Mouse (Mus musculus) ES-Bruce4 (cell line): ENCODE results near the gene Ank3. TPM values are rescaled to one million over a fixed set of nuclear protein-coding genes. Genes with fewer than 3 reads are reported as not detected.

Source experiments
- H3K27ac ChIP-seq: 2 replicates; pipeline ENCODE4 v1.5.1; 2012; ENCODE audit warnings: low read length, inconsistent platforms; ENCODE audit not compliant: insufficient read depth
- H3K27me3 ChIP-seq: 2 replicates; pipeline ENCODE4 v1.6.1; 2012; ENCODE audit warnings: mild to moderate bottlenecking, low read length, inconsistent platforms; ENCODE audit not compliant: control insufficient read depth, poor library complexity, insufficient read depth, severe bottlenecking
- H3K36me3 ChIP-seq: 2 replicates; pipeline ENCODE4 v1.6.1; 2012; ENCODE audit warnings: inconsistent platforms, mild to moderate bottlenecking, low read length, moderate library complexity; ENCODE audit not compliant: control insufficient read depth, poor library complexity, insufficient read depth, severe bottlenecking
- H3K4me1 ChIP-seq: one replicate; pipeline ENCODE4 v1.8.1; 2011; ENCODE audit warnings: low read length; ENCODE audit not compliant: control insufficient read depth, insufficient read depth
- H3K4me3 ChIP-seq: 2 replicates; pipeline ENCODE4 v1.5.1; 2011; ENCODE audit warnings: low read depth, mild to moderate bottlenecking, low read length
- H3K9ac ChIP-seq: 2 replicates; pipeline ENCODE4 v1.6.1; 2012; ENCODE audit warnings: low read depth, mild to moderate bottlenecking, inconsistent platforms; ENCODE audit not compliant: poor library complexity, severe bottlenecking
- H3K9me3 ChIP-seq: replicated peaks from 2 replicates; pipeline ENCODE4 v1.6.1; 2012; ENCODE audit warnings: mild to moderate bottlenecking, low read length, inconsistent platforms; ENCODE audit not compliant: control insufficient read depth, poor library complexity, insufficient read depth, severe bottlenecking
- CTCF ChIP-seq: IDR thresholded peaks from one replicate; pipeline ENCODE4 v1.8.1; 2011; ENCODE audit warnings: low read depth, low read length
- EP300 ChIP-seq: IDR thresholded peaks from 2 replicates; pipeline ENCODE4 v1.6.1; 2011; ENCODE audit warnings: low read depth, low read length; ENCODE audit not compliant: insufficient read depth
- POLR2A ChIP-seq: IDR thresholded peaks from one replicate; pipeline ENCODE4 v1.8.1; 2011; ENCODE audit warnings: low read length; ENCODE audit not compliant: insufficient read depth
- polyA plus RNA-seq: library from polyadenylated mRNA; stranded (reverse); fragments of >200 nt; gene quantifications from 2 replicates; pipeline ENCODE4 v1.2.4, GENCODE M21; 2011; ENCODE audit warnings: low read depth; ENCODE audit not compliant: missing spikeins, insufficient read depth, insufficient read length

The Ank3 gene
- polyA plus RNA-seq, 1 experiment: 61.0 TPM

DNA sequence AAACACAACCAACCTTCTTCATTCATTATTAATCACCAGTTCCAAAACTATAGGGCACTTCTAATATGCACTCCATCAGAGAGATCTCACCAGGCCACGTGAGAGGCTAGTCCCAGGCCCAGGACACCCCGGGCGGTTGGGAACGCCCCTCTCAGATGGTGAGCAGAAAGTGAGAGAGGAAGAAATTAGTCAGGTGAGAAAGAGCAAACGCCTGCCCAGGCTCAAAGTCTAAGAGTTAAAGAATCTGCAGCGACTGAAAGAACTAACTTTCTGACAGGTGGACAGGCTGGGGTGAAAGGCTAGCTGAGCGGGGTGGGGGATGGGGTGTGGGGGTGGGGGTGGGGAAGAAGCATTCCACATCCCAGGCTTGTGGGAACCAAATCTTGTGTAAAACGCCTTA is 525.2 kb downstream of the Ank3 start:
- H3K9ac ChIP-seq: peak overlapping the region; percentile 59; the same call in 1 of the 2 replicates
- H3K36me3 ChIP-seq: no peaks in the 10 kb centered on the region
- peak overlapping the region; percentile 45 for H3K4me3 ChIP-seq
- peak overlapping the region; percentile 51; the same call in 1 of the 2 replicates for H3K27ac ChIP-seq
- no peaks in the 10 kb centered on the region for H3K9me3 ChIP-seq
- no peaks in the 10 kb centered on the region for H3K27me3 ChIP-seq
- no peak for TF ChIP-seq EP300
- TF ChIP-seq CTCF: no peak
- TF ChIP-seq POLR2A: no peak
- peaks cover 3% of the 10 kb centered on the region for H3K4me1 ChIP-seq

DNA sequence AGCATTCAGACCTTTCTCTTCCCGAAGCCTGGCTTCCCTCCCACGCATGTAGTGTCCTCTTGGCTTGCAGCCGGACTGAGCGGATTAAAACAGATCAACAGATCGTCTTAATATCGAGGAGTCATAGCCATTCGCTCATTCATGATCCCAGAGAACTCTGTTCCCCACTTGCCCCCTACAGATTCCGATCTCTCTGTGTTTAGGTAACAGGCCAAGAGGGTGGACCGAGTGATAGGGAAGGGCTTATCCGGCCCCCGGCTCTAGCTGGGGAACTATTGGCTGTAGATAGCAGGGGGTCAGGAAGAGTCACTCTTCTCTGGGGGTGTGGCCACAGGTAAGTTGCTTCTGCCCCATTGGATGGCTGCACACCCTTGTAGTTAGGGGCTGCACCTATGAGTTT is 525.7 kb downstream of the Ank3 start:
- TF ChIP-seq POLR2A (peak; percentile 25), CTCF (no peak), EP300 (no peak)
- Histone ChIP-seq H3K36me3 (no peaks in the 10 kb centered on the region), H3K27ac (peak overlapping the region; percentile 72), H3K9ac (peak overlapping the region; percentile 59; the same call in 1 of the 2 replicates), H3K4me3 (peak overlapping the region; percentile 94), H3K27me3 (no peaks in the 10 kb centered on the region), H3K4me1 (peaks cover 3% of the 10 kb centered on the region), H3K9me3 (no peaks in the 10 kb centered on the region)

DNA sequence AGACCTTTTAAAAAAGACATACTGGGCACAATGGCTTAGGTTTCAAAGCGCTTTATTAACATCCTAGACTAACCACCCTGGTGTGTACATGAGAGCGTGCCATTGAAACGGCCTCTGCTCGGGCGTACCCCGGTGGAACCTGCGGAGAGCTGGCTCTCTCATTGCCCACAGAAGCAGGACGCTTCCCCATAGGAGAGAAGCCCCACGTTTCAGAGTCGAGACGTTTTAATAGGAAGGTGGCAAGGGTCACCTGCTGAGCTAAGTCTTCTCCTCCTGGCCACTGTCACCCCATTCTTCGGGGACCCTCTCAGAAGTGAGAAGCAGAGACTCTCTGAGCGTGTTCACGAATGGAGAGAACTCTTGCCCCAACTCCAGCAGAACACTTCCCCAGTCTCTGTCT is 526.3 kb downstream of the Ank3 start:
- Histone ChIP-seq H3K36me3 (no peaks in the 10 kb centered on the region), H3K9ac (peak overlapping the region; percentile 15), H3K4me1 (peaks cover 3% of the 10 kb centered on the region), H3K4me3 (peak overlapping the region; percentile 57), H3K27me3 (no peaks in the 10 kb centered on the region), H3K27ac (peak overlapping the region; percentile 88), H3K9me3 (no peaks in the 10 kb centered on the region)
- TF ChIP-seq EP300 (no peak), POLR2A (no peak), CTCF (no peak)

DNA sequence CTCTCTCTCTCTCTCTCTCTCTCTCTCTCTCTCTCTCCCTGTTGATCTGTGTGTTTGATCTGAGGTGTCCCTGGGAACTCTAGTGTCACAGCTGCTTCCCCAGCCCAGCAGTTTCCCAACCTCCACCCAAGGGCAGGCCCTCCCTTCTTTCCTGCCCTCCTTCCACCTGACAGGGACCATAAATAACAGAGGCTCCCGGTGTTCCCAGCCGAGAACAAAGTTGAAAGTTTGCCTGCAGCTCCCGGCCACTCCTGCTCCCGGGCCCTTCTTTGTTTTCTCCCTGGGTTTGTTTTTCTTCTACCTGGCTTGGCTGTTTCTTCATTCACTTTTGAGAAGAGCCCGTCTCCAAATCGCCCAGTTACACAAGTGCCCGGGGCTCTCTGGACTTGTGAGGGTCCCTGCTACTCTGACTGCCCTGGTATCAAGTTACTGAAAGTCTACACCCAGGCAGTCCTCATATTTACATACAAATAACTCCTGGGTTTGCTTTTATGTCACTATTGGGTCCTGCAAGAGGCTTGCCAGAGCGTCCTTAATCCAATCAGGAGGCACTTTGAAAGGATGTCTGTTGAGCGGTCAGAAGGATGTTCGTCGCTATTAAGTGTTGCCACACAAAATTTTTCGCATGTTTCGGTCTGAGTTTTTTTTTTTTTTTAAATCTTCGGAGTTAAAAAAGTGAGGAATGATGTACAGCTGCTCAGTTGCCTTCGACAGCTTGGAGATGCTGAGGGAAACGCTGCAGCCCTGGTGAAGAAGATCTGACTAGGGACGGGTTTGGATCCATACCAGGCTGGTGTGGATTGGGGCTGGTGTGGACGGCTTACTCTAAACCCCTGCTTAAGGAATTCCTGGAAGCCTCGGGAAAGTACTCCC is 526.9 kb downstream of the Ank3 start:
- Histone ChIP-seq H3K4me1 (peaks cover 3% of the 10 kb centered on the region), H3K27ac (peak overlapping the region; percentile 89), H3K4me3 (peak overlapping the region; percentile 86), H3K9me3 (no peaks in the 10 kb centered on the region), H3K36me3 (no peaks in the 10 kb centered on the region), H3K27me3 (no peaks in the 10 kb centered on the region), H3K9ac (peak overlapping the region; percentile 54)
- peak; percentile 60; the same call in 1 of the 2 replicates for TF ChIP-seq EP300
- no peak for TF ChIP-seq POLR2A

DNA sequence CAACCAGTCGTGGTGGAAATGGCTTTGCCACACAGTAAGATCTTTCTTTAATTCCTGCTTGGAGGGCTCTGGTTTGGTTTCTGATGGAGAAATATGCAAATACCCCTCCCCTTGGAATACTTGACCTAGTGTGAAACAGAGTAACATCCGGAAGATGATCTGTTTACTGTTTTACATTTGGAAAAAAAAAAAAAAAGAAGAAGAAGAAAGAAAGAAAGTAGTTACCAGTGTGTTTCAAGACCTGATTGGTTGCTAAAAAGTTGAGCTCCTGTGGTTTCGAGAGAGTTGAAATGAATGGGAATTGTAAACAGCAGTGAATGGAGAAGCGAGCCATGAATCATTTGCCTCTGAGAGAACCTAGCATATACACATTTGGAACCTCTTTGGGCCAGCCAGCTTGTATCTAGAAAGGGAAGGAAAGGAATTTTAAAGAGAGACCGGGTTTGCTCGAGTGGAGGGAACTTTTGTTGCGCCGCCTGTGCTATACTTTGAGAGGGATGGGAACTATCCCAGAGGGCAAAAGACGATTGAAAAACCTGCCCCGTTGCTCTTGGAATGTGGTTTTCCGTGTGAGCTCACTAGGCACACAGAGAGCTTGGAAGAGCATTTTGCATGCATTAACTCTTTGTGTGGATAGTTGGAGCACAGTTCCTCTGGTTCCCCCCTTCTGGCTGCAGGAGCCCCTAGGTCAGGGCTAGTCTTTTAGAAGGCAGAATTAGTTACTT is 527.7 kb downstream of the Ank3 start:
- no peaks in the 10 kb centered on the region for H3K27me3 ChIP-seq
- peak overlapping the region; percentile 86 for H3K4me3 ChIP-seq
- H3K9ac ChIP-seq: peak overlapping the region; percentile 54
- H3K9me3 ChIP-seq: no peaks in the 10 kb centered on the region
- peaks cover 3% of the 10 kb centered on the region for H3K4me1 ChIP-seq
- TF ChIP-seq EP300 (no peak), POLR2A (no peak), CTCF (no peak)
- no peaks in the 10 kb centered on the region for H3K36me3 ChIP-seq
- peak overlapping the region; percentile 89 for H3K27ac ChIP-seq
